ENCODE assay signal across 20 mouse cellular contexts in the genomic region with DNA sequence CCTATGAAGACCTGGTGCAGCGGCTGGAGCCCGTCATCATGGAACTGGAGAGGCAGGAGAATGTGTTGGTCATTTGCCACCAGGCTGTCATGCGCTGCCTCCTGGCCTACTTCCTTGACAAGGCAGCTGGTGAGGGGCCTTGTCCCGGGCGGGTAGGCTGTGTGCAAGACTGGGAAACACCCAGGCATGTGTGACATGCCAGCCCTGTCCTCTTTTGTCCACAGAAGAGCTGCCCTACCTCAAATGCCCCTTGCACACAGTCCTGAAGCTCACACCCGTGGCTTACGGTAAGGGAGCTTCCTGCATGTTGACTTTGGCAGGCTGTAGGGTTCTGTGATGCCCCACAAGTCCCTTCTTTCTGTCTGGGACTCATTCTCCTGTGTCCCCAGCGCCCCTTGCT. TPM values are rescaled to one million over a fixed set of nuclear protein-coding genes. Genes with fewer than 3 reads are reported as not detected.
A peak's percentile ranks its signal among the peaks of the same experiment; 100 is the strongest.
DNase-seq lines count a peak whose midpoint lies in the region; ATAC-seq and TF ChIP-seq lines count a peak whose summit lies in the region.
"Had no signal": no experiment of that assay in that cellular context is flagged by ENCODE, and none has a peak within 500 bp of the region (broad histone marks: within the 10 kb centered on the region; RNA-seq: fewer than 3 reads in every experiment).

No protein-coding gene starts in this region.

- no peak for TF ChIP-seq POLR2A in thymus, adult 2 months (IDR thresholded peaks at IDR 0.05; ENCODE audit: control insufficient read depth, extremely low read depth, insufficient read depth, low read length, poor library complexity)

- H3K4me1 ChIP-seq in intestine, postnatal 0 days (replicated peaks; ENCODE audit: control insufficient read depth, insufficient read depth, low read length), result peaks cover 7% of the 10 kb centered on the region; the same call in 1 of the 2 replicates
- no peaks in the 10 kb centered on the region for H3K4me1 ChIP-seq in intestine, embryonic 15.5 days (replicated peaks)
- H3K4me1 ChIP-seq in thymus, adult 2 months (replicated peaks; ENCODE audit: control insufficient read depth, insufficient read depth, low read length), result peaks cover 11% of the 10 kb centered on the region; the same call in 1 of the 2 replicates
- H3K4me1 ChIP-seq: embryonic facial prominence, embryonic 13.5 days; hindbrain, embryonic 15.5 days; limb, embryonic 13.5 days; midbrain, embryonic 13.5 days had no signal

- ATAC-seq in intestine, postnatal 0 days, result peak; percentile 16; the same call in 1 of the 2 replicates
- no peak for ATAC-seq in intestine, embryonic 15.5 days
- no peak for ATAC-seq in granulocyte monocyte progenitor cell, adult 5-6 weeks (replicated peaks; ENCODE audit: poor library complexity, severe bottlenecking)
- ATAC-seq: midbrain, embryonic 13.5 days had no signal

- 66% methylated on average over 8 of the region's 8 CpGs for WGBS in intestine, postnatal 0 days
- 79% methylated on average over 8 of the region's 8 CpGs for WGBS in intestine, embryonic 15.5 days
- 85% methylated on average over 8 of the region's 8 CpGs for WGBS in thymus, adult 2 months

- H3K27ac ChIP-seq in intestine, postnatal 0 days (ENCODE audit: low read depth, low read length), result no peak overlapping the region
- H3K27ac ChIP-seq in intestine, embryonic 15.5 days, result no peak overlapping the region
- H3K27ac ChIP-seq in thymus, adult 2 months (ENCODE audit: control insufficient read depth, insufficient read depth, low read length), result no peak overlapping the region
- H3K27ac ChIP-seq: embryonic facial prominence, embryonic 13.5 days; heart, embryonic 13.5 days; hindbrain, embryonic 15.5 days; limb, embryonic 13.5 days; midbrain, embryonic 13.5 days had no signal

- no peak overlapping the region for H3K4me2 ChIP-seq in intestine, postnatal 0 days (replicated peaks; ENCODE audit: low read depth)
- H3K4me2 ChIP-seq in intestine, embryonic 15.5 days (replicated peaks), result no peak overlapping the region
- H3K4me2 ChIP-seq: embryonic facial prominence, embryonic 13.5 days; heart, embryonic 13.5 days; hindbrain, embryonic 15.5 days; limb, embryonic 13.5 days; midbrain, embryonic 13.5 days had no signal

- no peak overlapping the region for H3K9ac ChIP-seq in intestine, postnatal 0 days (ENCODE audit: low read depth, low read length)
- H3K9ac ChIP-seq in intestine, embryonic 15.5 days, result no peak overlapping the region
- H3K9ac ChIP-seq: embryonic facial prominence, embryonic 13.5 days; heart, embryonic 13.5 days; hindbrain, embryonic 15.5 days; limb, embryonic 13.5 days; midbrain, embryonic 13.5 days had no signal

- no peaks in the 10 kb centered on the region for H3K9me3 ChIP-seq in intestine, postnatal 0 days (ENCODE audit: control insufficient read depth)
- no peaks in the 10 kb centered on the region for H3K9me3 ChIP-seq in intestine, embryonic 15.5 days
- H3K9me3 ChIP-seq: embryonic facial prominence, embryonic 13.5 days; heart, embryonic 13.5 days; hindbrain, embryonic 15.5 days; limb, embryonic 13.5 days; midbrain, embryonic 13.5 days had no signal

- no peak overlapping the region for H3K4me3 ChIP-seq in intestine, postnatal 0 days (ENCODE audit: low read depth, low read length)
- H3K4me3 ChIP-seq in intestine, embryonic 15.5 days (replicated peaks), result no peak overlapping the region
- no peak overlapping the region for H3K4me3 ChIP-seq in thymus, adult 2 months (ENCODE audit: control insufficient read depth, insufficient read depth, low read length)
- H3K4me3 ChIP-seq: embryonic facial prominence, embryonic 13.5 days; heart, embryonic 13.5 days; hindbrain, embryonic 15.5 days; limb, embryonic 13.5 days; midbrain, embryonic 13.5 days had no signal

- H3K27me3 ChIP-seq in intestine, postnatal 0 days (replicated peaks; ENCODE audit: control insufficient read depth, insufficient read depth, low read length), result no peaks in the 10 kb centered on the region
- H3K27me3 ChIP-seq in intestine, embryonic 15.5 days (replicated peaks), result no peaks in the 10 kb centered on the region
- H3K27me3 ChIP-seq in thymus, adult 2 months (ENCODE audit: control insufficient read depth, insufficient read depth, low read length), result no peaks in the 10 kb centered on the region
- H3K27me3 ChIP-seq: embryonic facial prominence, embryonic 13.5 days; heart, embryonic 13.5 days; hindbrain, embryonic 15.5 days; limb, embryonic 13.5 days; midbrain, embryonic 13.5 days had no signal

- no peak for TF ChIP-seq CTCF in intestine, postnatal 0 days (IDR thresholded peaks at IDR 0.05; ENCODE audit: low read depth)
- TF ChIP-seq CTCF in thymus, adult 2 months (IDR thresholded peaks at IDR 0.05; ENCODE audit: borderline replicate concordance, control insufficient read depth, extremely low read depth, insufficient read depth, low read length, poor library complexity), result no peak

- peak; percentile 44 for DNase-seq in adrenal gland, postnatal 14 days
- no peak for DNase-seq in adrenal gland, adult 18-20 months (ENCODE audit: low spot score in 2 of 2)
- DNase-seq in thymus, postnatal 4 days, result peak; percentile 8
- DNase-seq in thymus, adult 2 months, result no peak
- no peak for DNase-seq in right cerebral cortex, adult 18-20 months
- DNase-seq: adrenal gland, postnatal 36 days; cerebellum, postnatal 36 days; kidney, adult 18-20 months; lung, adult 2 months; right cerebral cortex, postnatal 4 days; thymus, postnatal 36 days had no signal

- H3K36me3 ChIP-seq in intestine, postnatal 0 days (ENCODE audit: control insufficient read depth, insufficient read depth), result peaks cover 40% of the 10 kb centered on the region
- no peaks in the 10 kb centered on the region; the same call in 1 of the 2 replicates for H3K36me3 ChIP-seq in intestine, embryonic 15.5 days
- no peaks in the 10 kb centered on the region for H3K36me3 ChIP-seq in thymus, adult 2 months (ENCODE audit: control insufficient read depth, insufficient read depth, low read length)

RNA-seq across cellular contexts. Expression of gene Shisa5, which starts 10.8 kb away (rescaled TPM):
- total RNA-seq in adrenal gland, postnatal 14 days (2021), result 95.6 and 167 TPM in 2 replicates
- total RNA-seq in adrenal gland, adult 18-20 months (2021), result 100 to 1,000 TPM; 126 to 137 TPM
- polyA plus RNA-seq in intestine, postnatal 0 days (2015; fragmentation: Nextera tagmentation; extraction: Ambion mirVana), result 303 and 311 TPM in 2 replicates
- polyA plus RNA-seq in intestine, embryonic 15.5 days (2015; fragmentation: Nextera tagmentation; extraction: Ambion mirVana), result 112 and 121 TPM in 2 replicates
- polyA plus RNA-seq in thymus, adult 2 months (2012; rRNA removed), result 2,502 and 2,648 TPM in 2 replicates
- 56.8 and 75.0 TPM in 2 replicates for total RNA-seq in granulocyte monocyte progenitor cell, adult 5-6 weeks (2014; fragmentation: Nextera tagmentation)
- 54.4 and 80.8 TPM in 2 replicates for total RNA-seq in granulocyte monocyte progenitor cell, adult 5-6 weeks (2017)

RNA-seq across cellular contexts. Expression of gene Trex1, which starts 32.0 kb away (rescaled TPM):
- 13.7 and 13.8 TPM in 2 replicates for total RNA-seq in adrenal gland, postnatal 14 days (2021)
- 10 to 100 TPM; 15.8 to 21.6 TPM for total RNA-seq in adrenal gland, adult 18-20 months (2021)
- 16.1 and 17.1 TPM in 2 replicates for polyA plus RNA-seq in intestine, postnatal 0 days (2015; fragmentation: Nextera tagmentation; extraction: Ambion mirVana)
- polyA plus RNA-seq in intestine, embryonic 15.5 days (2015; fragmentation: Nextera tagmentation; extraction: Ambion mirVana), result 12.5 and 13.4 TPM in 2 replicates
- polyA plus RNA-seq in thymus, adult 2 months (2012; rRNA removed), result 210 and 228 TPM in 2 replicates
- total RNA-seq in granulocyte monocyte progenitor cell, adult 5-6 weeks (2014; fragmentation: Nextera tagmentation), result 23.5 and 32.3 TPM in 2 replicates
- total RNA-seq in granulocyte monocyte progenitor cell, adult 5-6 weeks (2017), result 17.1 and 17.8 TPM in 2 replicates

RNA-seq across cellular contexts. Expression of gene Pfkfb4, which starts 35.9 kb away (rescaled TPM):
- total RNA-seq in adrenal gland, postnatal 14 days (2021), result 5.0 and 5.7 TPM in 2 replicates
- 10 to 100 TPM in 1 of 2 experiments, 1 to 10 TPM in 1; 7.6 to 13.7 TPM for total RNA-seq in adrenal gland, adult 18-20 months (2021)
- polyA plus RNA-seq in intestine, postnatal 0 days (2015; fragmentation: Nextera tagmentation; extraction: Ambion mirVana), result 43.1 and 48.3 TPM in 2 replicates
- 11.5 and 17.0 TPM in 2 replicates for polyA plus RNA-seq in intestine, embryonic 15.5 days (2015; fragmentation: Nextera tagmentation; extraction: Ambion mirVana)
- polyA plus RNA-seq in thymus, adult 2 months (2012; rRNA removed), result 13.4 and 15.1 TPM in 2 replicates
- 6.9 and 8.4 TPM in 2 replicates for total RNA-seq in granulocyte monocyte progenitor cell, adult 5-6 weeks (2014; fragmentation: Nextera tagmentation)
- 6.7 and 9.5 TPM in 2 replicates for total RNA-seq in granulocyte monocyte progenitor cell, adult 5-6 weeks (2017)

RNA-seq across cellular contexts. Expression of gene Ucn2, which starts 41.7 kb away (rescaled TPM):
- total RNA-seq in adrenal gland, postnatal 14 days (2021), result 0.53 and 0.89 TPM in 2 replicates
- total RNA-seq in adrenal gland, adult 18-20 months (2021), result under 1 TPM; 0.26 to 0.53 TPM
- not detected in 2 replicates for polyA plus RNA-seq in intestine, postnatal 0 days (2015; fragmentation: Nextera tagmentation; extraction: Ambion mirVana)
- polyA plus RNA-seq in intestine, embryonic 15.5 days (2015; fragmentation: Nextera tagmentation; extraction: Ambion mirVana), result not detected in 2 replicates
- polyA plus RNA-seq in thymus, adult 2 months (2012; rRNA removed), result 0.40 and 1.3 TPM in 2 replicates
- total RNA-seq in granulocyte monocyte progenitor cell, adult 5-6 weeks (2014; fragmentation: Nextera tagmentation), result 0.41 TPM in 1 of 2 replicates, not detected in the other
- total RNA-seq in granulocyte monocyte progenitor cell, adult 5-6 weeks (2017), result not detected in 2 replicates
- total RNA-seq: left cerebral cortex, adult 18-20 months had no signal
- polyA plus RNA-seq: heart, embryonic 13.5 days; hindbrain, embryonic 15.5 days; midbrain, embryonic 13.5 days had no signal

RNA-seq across cellular contexts. Expression of gene Atrip, which starts 46.4 kb away (rescaled TPM):
- total RNA-seq in adrenal gland, postnatal 14 days (2021), result 14.6 and 16.0 TPM in 2 replicates
- 10 to 100 TPM; 14.7 to 15.2 TPM for total RNA-seq in adrenal gland, adult 18-20 months (2021)
- polyA plus RNA-seq in intestine, postnatal 0 days (2015; fragmentation: Nextera tagmentation; extraction: Ambion mirVana), result 7.5 and 8.9 TPM in 2 replicates
- 21.3 and 22.4 TPM in 2 replicates for polyA plus RNA-seq in intestine, embryonic 15.5 days (2015; fragmentation: Nextera tagmentation; extraction: Ambion mirVana)
- 37.9 and 39.9 TPM in 2 replicates for polyA plus RNA-seq in thymus, adult 2 months (2012; rRNA removed)
- total RNA-seq in granulocyte monocyte progenitor cell, adult 5-6 weeks (2014; fragmentation: Nextera tagmentation), result 13.5 and 26.7 TPM in 2 replicates
- total RNA-seq in granulocyte monocyte progenitor cell, adult 5-6 weeks (2017), result 22.2 and 30.6 TPM in 2 replicates

Comparison
In these comparisons a context has a peak if more than half of its experiments do, and no peak if none do; other contexts are left out.
1. DNase-seq: peak in adrenal gland, postnatal 14 days (single experiment) and thymus, postnatal 4 days (single experiment); none in adrenal gland, adult 18-20 months (0 of 2), thymus, adult 2 months (single experiment) and right cerebral cortex, adult 18-20 months (single experiment).